Mouse (Mus musculus) MEL (cell line): ENCODE measurements at regions not wholly inside any gene's neighbourhood (a gene's known extent, or its start where the extent isn't known, plus 50 kb on each side); places are given as distances from the start of the nearest gene placed in this dataset.

ENCODE experiments used
- DNase-seq: peaks from one replicate; pipeline ENCODE4 v3.0.0; 2011; ENCODE audit warnings: low read depth, low spot score
- H3K27ac ChIP-seq: 2 replicates; pipeline ENCODE4 v1.5.1; 2012; ENCODE audit warnings: low read depth, mild to moderate bottlenecking, control low read depth, low read length, moderate library complexity; ENCODE audit not compliant: control insufficient read depth
- H3K27me3 ChIP-seq, 2 experiments: fragments of 150-350 bp in 1 of 2; sonication (generic) in 1 of 2; 2 replicates each; pipeline ENCODE4 v1.6.1; 2012; ENCODE audit warnings: low read length in 2 of 2, mild to moderate bottlenecking in 2 of 2, improper control_type of control experiment in 1 of 2, moderate library complexity in 1 of 2; ENCODE audit not compliant: insufficient read depth in 2 of 2, control insufficient read depth in 1 of 2
- H3K36me3 ChIP-seq, 2 experiments: 2 replicates each; pipeline ENCODE4 v1.6.1; 2012 to 2014; ENCODE audit warnings: low read length in 2 of 2, improper control_type of control experiment in 1 of 2, inconsistent platforms in 1 of 2, mild to moderate bottlenecking in 1 of 2; ENCODE audit not compliant: insufficient read depth in 2 of 2, control insufficient read depth in 1 of 2
- H3K4me1 ChIP-seq, 2 experiments: fragments of 150-350 bp in 1 of 2; sonication (generic) in 1 of 2; 2 replicates each; pipeline ENCODE4 v1.6.1; 2012; ENCODE audit warnings: low read length in 2 of 2, improper control_type of control experiment in 1 of 2, mild to moderate bottlenecking in 1 of 2; ENCODE audit not compliant: insufficient read depth in 2 of 2, control insufficient read depth in 1 of 2
- H3K4me3 ChIP-seq, 2 experiments: fragments of 150-350 bp in 1 of 2; sonication (generic) in 1 of 2; 2 replicates each; pipeline ENCODE4 v1.5.1; 2012; ENCODE audit warnings: low read depth in 2 of 2, low read length in 2 of 2, mild to moderate bottlenecking in 2 of 2, moderate library complexity in 2 of 2, control low read depth in 1 of 2, improper control_type of control experiment in 1 of 2; ENCODE audit not compliant: control insufficient read depth in 1 of 2, insufficient read depth in 1 of 2
- H3K79me2 ChIP-seq: 2 replicates; pipeline ENCODE4 v1.6.1; 2012; ENCODE audit warnings: mild to moderate bottlenecking, low read length, moderate library complexity; ENCODE audit not compliant: control insufficient read depth, poor library complexity, insufficient read depth
- H3K9ac ChIP-seq: 2 replicates; pipeline ENCODE4 v1.6.1; 2012; ENCODE audit warnings: low read depth, mild to moderate bottlenecking, control low read depth, low read length, moderate library complexity; ENCODE audit not compliant: control insufficient read depth, poor library complexity, severe bottlenecking
- H3K9me3 ChIP-seq: fragments of 150-350 bp; sonication (generic); replicated peaks from 2 replicates; pipeline ENCODE4 v1.6.1; 2012; ENCODE audit warnings: mild to moderate bottlenecking, low read length, improper control_type of control experiment, moderate library complexity; ENCODE audit not compliant: insufficient read depth
- CHD1 ChIP-seq: IDR thresholded peaks from 2 replicates; pipeline ENCODE4 v1.6.1; 2012; ENCODE audit warnings: low read depth, mild to moderate bottlenecking, inconsistent platforms, low read length, improper control_type of control experiment
- CTCF ChIP-seq, 3 experiments: IDR thresholded peaks in 2 of 3; conservative IDR thresholded peaks in 1 of 3; 2 replicates each; pipeline ENCODE4 v1.5.1; 2011 to 2012; ENCODE audit warnings: low read length in 3 of 3, low read depth in 2 of 3, mild to moderate bottlenecking in 2 of 3, improper control_type of control experiment in 1 of 3, inconsistent platforms in 1 of 3, mixed read lengths in 1 of 3, moderate library complexity in 1 of 3; ENCODE audit not compliant: control insufficient read depth in 1 of 3, insufficient read depth in 1 of 3, poor library complexity in 1 of 3, severe bottlenecking in 1 of 3
- E2F4 ChIP-seq: IDR thresholded peaks from 2 replicates; pipeline ENCODE4 v1.6.1; 2011; ENCODE audit warnings: low read depth, low read length, improper control_type of control experiment, borderline replicate concordance
- EP300 ChIP-seq, 2 experiments: IDR thresholded peaks; 2 replicates each; pipeline ENCODE4 v1.6.1; 2011; ENCODE audit warnings: improper control_type of control experiment in 2 of 2, low read length in 2 of 2, low read depth in 1 of 2, mild to moderate bottlenecking in 1 of 2
- ETS1 ChIP-seq: IDR thresholded peaks from 2 replicates; pipeline ENCODE4 v1.6.1; 2012; ENCODE audit warnings: low read depth, mild to moderate bottlenecking, inconsistent platforms, low read length, improper control_type of control experiment, moderate library complexity
- MAFK ChIP-seq: IDR thresholded peaks from 2 replicates; pipeline ENCODE4 v1.6.1; 2011; ENCODE audit warnings: low read depth, mild to moderate bottlenecking, low read length, improper control_type of control experiment, borderline replicate concordance
- MAX ChIP-seq: IDR thresholded peaks from 2 replicates; pipeline ENCODE4 v1.6.1; 2011; ENCODE audit warnings: low read length, improper control_type of control experiment
- MEF2A ChIP-seq: IDR thresholded peaks from 2 replicates; pipeline ENCODE4 v1.6.1; 2014; ENCODE audit warnings: low read depth, mild to moderate bottlenecking, inconsistent platforms, low read length, improper control_type of control experiment; ENCODE audit not compliant: poor library complexity, insufficient replicate concordance, severe bottlenecking; ENCODE audit errors: extremely low read depth
- MXI1 ChIP-seq: IDR thresholded peaks from 2 replicates; pipeline ENCODE4 v1.6.1; 2011; ENCODE audit warnings: mild to moderate bottlenecking, low read depth, low read length, improper control_type of control experiment
- MYB ChIP-seq: IDR thresholded peaks from 2 replicates; pipeline ENCODE4 v1.6.1; 2011; ENCODE audit warnings: mild to moderate bottlenecking, low read depth, low read length, improper control_type of control experiment
- POLR2AphosphoS5 ChIP-seq: IDR thresholded peaks from 2 replicates; pipeline ENCODE4 v1.6.1; 2012; ENCODE audit warnings: low read depth, borderline replicate concordance, mild to moderate bottlenecking, inconsistent platforms, low read length, moderate library complexity, mixed read lengths
- SMC3 ChIP-seq: IDR thresholded peaks from 2 replicates; pipeline ENCODE4 v1.6.1; 2011; ENCODE audit warnings: low read depth, low read length, improper control_type of control experiment
- TBP ChIP-seq: IDR thresholded peaks from 2 replicates; pipeline ENCODE4 v1.8.0; 2011; ENCODE audit warnings: low read depth, low read length, improper control_type of control experiment
- TCF12 ChIP-seq: IDR thresholded peaks from 2 replicates; pipeline ENCODE4 v1.6.1; 2014; ENCODE audit warnings: low read depth, mild to moderate bottlenecking, inconsistent platforms, low read length, improper control_type of control experiment, moderate library complexity
- UBTF ChIP-seq: IDR thresholded peaks from 2 replicates; pipeline ENCODE4 v1.6.1; 2012; ENCODE audit warnings: low read depth, mild to moderate bottlenecking, inconsistent platforms, low read length, improper control_type of control experiment, moderate library complexity, borderline replicate concordance; ENCODE audit not compliant: insufficient read depth
- USF1 ChIP-seq: IDR thresholded peaks from 2 replicates; pipeline ENCODE4 v1.6.1; 2014; ENCODE audit warnings: low read depth, mild to moderate bottlenecking, inconsistent platforms, low read length, improper control_type of control experiment, moderate library complexity
- ZMIZ1 ChIP-seq: IDR thresholded peaks from 2 replicates; pipeline ENCODE4 v1.6.1; 2012; ENCODE audit warnings: low read depth, mild to moderate bottlenecking, inconsistent platforms, low read length, improper control_type of control experiment, moderate library complexity
- ZNF384 ChIP-seq: IDR thresholded peaks from 2 replicates; pipeline ENCODE4 v1.6.1; 2012; ENCODE audit warnings: low read depth, mild to moderate bottlenecking, inconsistent platforms, low read length, improper control_type of control experiment

GRCm38 (mm10) chr13:47942368-47942787 is 318.6 kb upstream of the Id4 start:
- no peak overlapping the region for H3K27ac ChIP-seq
- DNase-seq, result no peak
- H3K36me3 ChIP-seq, result no peaks in the 10 kb centered on the region
- no peaks in the 10 kb centered on the region for H3K27me3 ChIP-seq
- H3K4me3 ChIP-seq, result no peak overlapping the region
- no peaks in the 10 kb centered on the region for H3K79me2 ChIP-seq
- H3K9me3 ChIP-seq, result no peaks in the 10 kb centered on the region
- no peak overlapping the region for H3K9ac ChIP-seq
- no peaks in the 10 kb centered on the region for H3K4me1 ChIP-seq
- no peak for TF ChIP-seq CTCF (IDR thresholded peaks at IDR 0.05 in 2 of 3, conservative IDR thresholded peaks at IDR 0.05 in 1 of 3; ENCODE audit: control insufficient read depth in 1 of 3, insufficient read depth in 1 of 3, low read depth in 2 of 3, low read length in 3 of 3, poor library complexity in 1 of 3, severe bottlenecking in 1 of 3)

GRCm38 (mm10) chr13:47943645-47944044 is 317.4 kb upstream of the Id4 start:
- Histone ChIP-seq H3K27ac (no peak overlapping the region), H3K9me3 (no peaks in the 10 kb centered on the region), H3K27me3 (no peaks in the 10 kb centered on the region), H3K79me2 (no peaks in the 10 kb centered on the region), H3K36me3 (no peaks in the 10 kb centered on the region), H3K4me3 (no peak overlapping the region), H3K4me1 (no peaks in the 10 kb centered on the region), H3K9ac (no peak overlapping the region)
- TF ChIP-seq MAX, result no peak
- no peak for TF ChIP-seq MAFK
- no peak for DNase-seq

- Histone ChIP-seq H3K4me1 (no peaks in the 10 kb centered on the region), H3K9me3 (no peaks in the 10 kb centered on the region)
- TF ChIP-seq MXI1, result no peak
- no peak for TF ChIP-seq MYB
Measured at GRCm38 (mm10) chr13:47948098-47948865, 312.7 kb upstream of the Id4 start.

GRCm38 (mm10) chr13:47950456-47950855 is 310.6 kb upstream of the Id4 start:
- H3K79me2 ChIP-seq, result no peaks in the 10 kb centered on the region
- H3K27me3 ChIP-seq, result no peaks in the 10 kb centered on the region
- no peaks in the 10 kb centered on the region for H3K9me3 ChIP-seq
- H3K36me3 ChIP-seq, result no peaks in the 10 kb centered on the region
- H3K4me1 ChIP-seq, result no peaks in the 10 kb centered on the region
- H3K4me3 ChIP-seq, result no peak overlapping the region
- H3K9ac ChIP-seq, result no peak overlapping the region
- H3K27ac ChIP-seq, result no peak overlapping the region
- DNase-seq, result no peak
- TF ChIP-seq MAX (no peak), MYB (no peak), ETS1 (no peak), CHD1 (no peak), CTCF (IDR thresholded peaks at IDR 0.05 in 2 of 3, conservative IDR thresholded peaks at IDR 0.05 in 1 of 3; ENCODE audit: control insufficient read depth in 1 of 3, insufficient read depth in 1 of 3, low read depth in 2 of 3, low read length in 3 of 3, poor library complexity in 1 of 3, severe bottlenecking in 1 of 3) (no peak), ZMIZ1 (no peak), POLR2AphosphoS5 (no peak), EP300 (IDR thresholded peaks at IDR 0.05; ENCODE audit: low read depth in 1 of 2, low read length in 2 of 2) (no peak), MAFK (no peak), TCF12 (no peak), SMC3 (no peak), ZNF384 (no peak), UBTF (no peak), E2F4 (no peak), USF1 (no peak), MEF2A (no peak), TBP (no peak)

More at GRCm38 (mm10) chr13:47948098-47948865, 312.7 kb upstream of the Id4 start:
- no peaks in the 10 kb centered on the region for H3K79me2 ChIP-seq
- H3K36me3 ChIP-seq, result no peaks in the 10 kb centered on the region
- no peak overlapping the region for H3K27ac ChIP-seq
- H3K9ac ChIP-seq, result no peak overlapping the region
- no peaks in the 10 kb centered on the region for H3K27me3 ChIP-seq
- DNase-seq, result no peak
- H3K4me3 ChIP-seq, result no peak overlapping the region
